Mouse (Mus musculus): ENCODE results near the gene Slc9c1.

DNA sequence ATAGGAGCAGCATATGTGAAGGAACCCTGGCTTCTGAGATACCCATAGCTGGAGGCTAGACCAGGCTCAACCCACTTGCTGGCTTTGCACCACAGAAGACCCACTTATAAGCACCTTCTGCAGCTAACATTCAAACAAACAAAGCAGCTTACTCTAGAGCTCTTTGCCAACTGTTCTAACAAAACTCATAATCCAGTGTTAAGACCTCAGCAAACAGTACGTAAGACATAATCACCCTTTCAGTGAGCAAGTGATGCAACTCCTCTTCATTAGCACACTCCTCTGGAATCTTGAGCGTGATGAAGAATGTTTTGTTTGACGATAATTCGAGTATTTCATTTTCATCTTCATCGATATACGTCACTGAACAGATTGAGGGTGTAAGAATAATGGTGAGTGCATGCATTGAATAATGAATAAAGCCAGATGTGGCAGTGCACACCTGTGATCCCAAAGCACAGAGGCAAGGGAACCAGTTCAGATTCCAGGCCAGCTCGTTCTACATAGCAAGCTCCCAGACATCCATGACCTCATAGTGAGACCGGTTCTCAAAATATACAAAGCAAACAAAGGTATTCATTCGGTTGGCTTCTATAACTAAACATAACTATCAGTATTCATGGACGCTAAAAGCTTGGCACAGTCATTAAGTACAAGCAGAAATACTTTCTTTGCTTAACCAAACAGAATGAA, 105.1 kb downstream of the Slc9c1 start:
- TF ChIP-seq CTCF (IDR thresholded peaks at IDR 0.05; ENCODE audit: low read depth, low read length) (no peak), POLR2A (IDR thresholded peaks at IDR 0.05; ENCODE audit: extremely low read depth, insufficient read depth, low read length) (no peak)

Measured in liver, adult 2 months (tissue).